Mouse (Mus musculus) gastrocnemius, postnatal 4 days (tissue): Measurements from ENCODE around the gene Zfp683. TPM values are rescaled to one million over a fixed set of nuclear protein-coding genes. Genes with fewer than 3 reads are reported as not detected.

Experiments
- DNase-seq, 2 experiments: peaks; one replicate each; pipeline ENCODE4 v3.0.0; 2021 to 2022; ENCODE audit warnings: low spot score in 2 of 2, mixed read lengths in 2 of 2
- total RNA-seq, 2 experiments: library from RNA; stranded (reverse); gene quantifications; 2 replicates each; pipeline ENCODE4 v1.2.3; 2021

Gene Zfp683
- total RNA-seq, 2 experiments from 2014 or later: 0.23 TPM; not detected in 1

DNA sequence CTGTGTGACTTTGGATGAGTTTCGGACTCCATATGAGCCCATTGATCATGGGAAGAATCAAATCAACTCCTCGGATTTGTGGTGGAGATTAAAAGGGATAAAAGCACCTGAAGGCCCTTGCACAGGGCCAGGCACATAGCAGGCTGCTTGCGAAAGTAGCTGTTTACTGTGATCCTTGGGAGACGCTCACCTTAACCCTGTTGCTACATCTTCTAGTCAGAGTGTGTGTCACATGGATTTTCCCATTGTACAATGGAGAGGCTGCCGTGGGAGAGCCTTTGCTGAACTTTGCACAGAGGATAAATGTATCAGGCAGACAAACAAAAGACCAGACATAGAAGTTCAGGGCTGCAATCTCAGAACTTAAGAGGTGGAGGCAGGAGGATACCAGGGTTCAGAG lies 1.7 kb upstream of the Zfp683 start:
- DNase-seq: no peak

DNA sequence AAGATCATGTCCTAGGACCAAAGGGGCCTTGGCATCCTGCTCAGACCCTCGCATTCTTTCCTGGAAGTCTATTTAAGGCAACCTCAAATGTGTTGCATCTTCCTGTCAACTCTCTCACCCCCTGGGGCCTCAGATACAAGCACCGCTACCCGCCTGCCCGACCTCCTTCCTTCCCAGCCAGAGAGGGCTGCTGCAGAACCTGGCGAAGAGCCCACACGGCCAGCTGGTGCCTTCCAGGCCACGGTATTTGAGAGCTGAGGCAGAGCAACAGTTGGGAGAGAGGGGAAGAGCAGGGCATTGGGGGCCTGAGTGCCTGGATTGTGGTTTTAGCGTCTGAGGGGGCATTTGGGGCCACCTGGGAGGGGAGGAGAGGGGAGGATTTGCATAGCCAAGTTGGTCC lies 1.1 kb upstream of the Zfp683 start:
- peak in 1 of 2 experiments; percentile 59 for DNase-seq

DNA sequence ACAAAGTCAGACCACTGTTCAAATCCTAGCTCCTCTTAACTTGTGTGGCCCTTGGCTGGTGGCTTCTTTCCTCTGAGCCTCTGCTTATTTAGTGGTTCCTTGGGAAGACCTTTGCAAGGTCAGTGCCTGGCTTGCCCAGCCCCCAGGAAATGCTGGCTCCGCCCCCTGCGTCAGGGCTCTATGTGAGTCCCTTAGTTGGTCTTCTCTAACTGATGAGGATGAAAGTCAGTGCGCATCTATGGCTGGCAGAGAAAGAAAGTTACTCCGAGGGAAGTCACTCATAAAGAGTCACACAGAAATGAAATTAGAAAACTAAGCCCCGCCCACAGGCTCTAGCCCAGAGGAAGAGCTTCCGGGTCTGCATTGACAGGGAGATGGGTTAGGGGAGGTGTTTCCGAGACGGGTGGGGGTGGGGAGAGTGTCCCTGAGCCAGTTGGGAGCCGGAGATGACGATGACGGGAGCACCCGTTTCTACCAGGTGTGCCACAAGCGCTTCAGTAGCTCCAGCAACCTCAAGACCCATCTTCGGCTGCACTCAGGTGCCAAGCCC lies 4.6 kb downstream of the Zfp683 start:
- DNase-seq: no peak

DNA sequence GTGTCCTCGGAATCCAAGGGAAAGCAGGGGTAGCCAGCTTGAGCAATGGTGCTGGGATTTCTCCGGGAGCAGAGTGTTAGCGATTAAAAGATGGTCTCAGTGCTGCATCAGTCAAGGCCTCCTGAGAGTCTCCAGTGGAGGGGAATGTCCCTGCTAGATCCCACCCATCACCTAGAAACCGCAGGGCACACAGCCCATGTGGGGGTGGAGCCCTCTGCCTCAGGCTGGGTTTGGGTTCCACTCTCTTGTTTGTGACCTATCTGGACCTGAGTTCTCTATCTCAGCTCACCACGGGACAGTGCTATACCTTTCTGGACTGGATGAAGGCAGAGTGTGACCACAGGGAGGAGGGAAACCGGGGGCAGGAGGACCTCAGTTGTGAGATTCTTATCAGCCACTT lies 5.3 kb downstream of the Zfp683 start:
- no peak for DNase-seq

DNA sequence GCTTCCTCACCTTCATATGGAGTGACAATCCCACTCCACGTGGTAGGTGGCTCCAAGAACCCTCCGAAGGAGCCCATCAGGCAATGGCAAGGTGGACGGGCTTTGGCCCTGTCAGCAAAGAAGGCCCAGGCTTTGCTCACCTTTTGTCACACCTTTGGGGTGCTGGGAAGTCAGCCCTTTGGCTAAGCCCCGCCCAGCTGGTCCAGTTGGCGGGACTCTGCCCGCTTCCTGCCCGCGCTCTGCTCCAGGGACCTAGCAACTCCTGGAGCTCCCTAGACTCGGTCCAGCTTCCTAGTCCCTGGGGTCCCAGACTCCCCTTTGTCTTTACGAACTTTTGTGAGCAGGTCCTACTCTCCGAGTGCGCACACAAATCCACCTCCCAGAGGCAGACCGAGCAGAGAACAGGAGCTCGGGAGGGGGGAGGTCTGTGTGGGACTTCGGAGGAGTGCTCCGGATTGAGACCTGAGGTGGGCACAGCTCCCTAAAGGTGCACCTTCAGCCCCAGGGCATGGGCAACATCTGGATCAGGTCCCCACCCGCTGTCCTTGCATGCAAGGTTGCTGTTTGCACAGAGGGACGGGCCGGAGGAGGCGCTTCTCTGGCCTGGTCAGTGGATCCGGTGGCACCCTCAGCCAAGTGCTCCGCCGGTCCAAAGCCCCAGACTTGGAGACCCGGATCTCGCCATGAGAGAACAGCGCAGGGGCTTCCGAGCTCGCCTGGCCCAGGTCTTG lies 6.7 kb downstream of the Zfp683 start, which contains the start of gene Crybg2:
Gene Crybg2, plus strand, starts transcription at position 681 of the 731 bp plus-strand sequence.
- DNase-seq: no peak

DNA sequence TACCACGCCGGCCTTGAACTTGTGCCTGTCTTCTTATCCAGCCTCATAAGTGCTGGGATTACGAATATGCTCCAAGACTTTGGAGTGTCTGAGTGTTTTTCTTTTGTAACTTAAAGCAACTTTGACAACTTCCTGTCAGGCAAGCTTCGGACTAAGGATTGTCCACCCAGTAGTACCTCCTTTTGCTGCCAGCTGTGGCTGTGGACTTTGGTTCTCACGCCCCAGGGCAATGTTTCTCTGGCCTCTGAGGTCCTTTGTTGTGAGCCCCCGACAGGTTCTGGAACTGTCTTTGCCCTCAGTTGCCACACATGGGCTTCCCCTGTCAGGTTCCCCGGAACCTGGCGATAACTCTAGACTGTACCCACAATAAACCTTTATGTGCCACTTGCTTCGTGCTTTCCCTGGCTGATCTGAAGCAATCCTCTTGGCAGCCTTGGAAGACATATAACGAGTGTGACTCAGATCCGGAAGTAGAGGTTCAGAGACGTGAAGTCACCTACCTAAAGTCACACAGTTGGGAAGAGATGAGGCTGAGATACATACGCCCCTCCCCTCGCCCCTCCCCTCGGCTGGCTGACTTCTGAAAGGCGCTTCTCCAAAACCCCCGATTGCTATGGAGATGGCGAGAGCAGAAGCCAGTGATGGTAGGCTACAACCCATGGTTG lies 7.7 kb downstream of the Zfp683 start:
- DNase-seq: no peak

DNA sequence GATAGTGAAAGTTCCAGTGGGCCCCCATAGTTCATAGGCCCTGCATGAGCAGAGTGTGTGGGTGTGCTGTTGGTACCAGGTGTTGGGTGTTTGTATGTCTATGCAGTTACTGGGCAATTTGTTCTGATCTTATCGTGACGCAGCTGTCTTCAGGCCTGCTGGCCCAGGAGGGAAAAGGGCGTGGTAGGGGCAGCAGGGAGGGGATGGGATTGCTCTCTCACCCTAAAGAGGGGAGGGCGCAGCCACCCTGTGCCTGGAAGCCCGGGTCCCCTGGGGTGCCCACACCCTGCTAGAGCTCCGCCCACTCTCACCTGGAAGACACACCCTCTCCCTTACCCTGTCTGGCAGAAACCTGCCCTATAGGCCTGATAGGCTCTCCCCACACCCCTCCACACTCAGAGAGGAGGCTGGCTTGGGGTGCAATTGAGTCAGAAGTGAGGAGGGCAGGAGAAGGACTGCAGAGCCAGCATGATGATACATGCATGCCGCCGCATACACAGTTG lies 8.4 kb downstream of the Zfp683 start:
- DNase-seq: no peak

DNA sequence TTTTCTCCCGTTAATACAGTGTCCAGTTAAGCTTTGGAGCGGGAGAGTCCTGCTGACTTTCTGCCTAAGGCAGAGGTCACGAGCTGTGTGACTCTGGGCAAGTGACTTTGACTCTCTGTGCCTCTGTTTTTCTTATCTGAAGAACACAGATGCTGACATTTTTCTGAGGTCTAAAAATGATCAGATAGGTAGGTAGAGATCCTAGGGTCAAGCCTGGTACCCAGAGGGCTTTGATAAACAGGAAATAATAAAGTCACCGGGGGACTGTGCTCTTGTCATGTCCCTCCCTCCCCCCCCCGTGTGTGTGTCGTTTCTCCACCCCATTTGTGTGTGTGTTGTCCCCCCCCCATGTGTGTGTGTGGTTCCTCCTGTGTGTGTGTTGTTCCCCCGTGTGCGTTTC lies 8.9 kb downstream of the Zfp683 start:
- DNase-seq: no peak

DNA sequence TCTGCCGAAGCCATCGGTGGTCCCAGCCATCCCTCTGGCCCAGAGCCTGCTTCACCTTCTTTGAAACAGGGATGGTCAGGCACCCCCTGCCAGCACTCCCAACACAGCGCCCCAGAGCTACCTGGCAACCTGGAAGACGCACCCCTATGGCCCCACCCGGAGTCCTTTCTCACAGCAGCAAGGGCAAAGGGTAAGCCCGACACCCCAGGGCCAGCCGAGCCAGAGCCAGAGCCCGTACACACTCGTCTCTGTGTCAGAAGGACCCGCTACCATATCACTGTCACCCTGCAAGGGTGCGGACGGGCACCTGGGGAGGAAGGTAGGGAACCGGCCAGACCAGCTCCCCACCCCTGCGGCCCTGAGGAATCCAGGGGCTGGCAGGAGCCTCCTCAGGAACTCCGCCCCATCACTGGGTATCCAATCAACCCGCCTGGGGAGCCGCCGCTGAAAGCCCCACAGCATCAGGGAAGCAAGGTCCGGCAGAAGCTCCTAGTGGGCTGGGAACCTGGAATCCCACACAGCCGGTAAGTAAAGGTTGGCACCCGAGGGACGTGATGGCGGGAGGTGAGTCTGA lies 11.9 kb downstream of the Zfp683 start:
- DNase-seq: no peak

DNA sequence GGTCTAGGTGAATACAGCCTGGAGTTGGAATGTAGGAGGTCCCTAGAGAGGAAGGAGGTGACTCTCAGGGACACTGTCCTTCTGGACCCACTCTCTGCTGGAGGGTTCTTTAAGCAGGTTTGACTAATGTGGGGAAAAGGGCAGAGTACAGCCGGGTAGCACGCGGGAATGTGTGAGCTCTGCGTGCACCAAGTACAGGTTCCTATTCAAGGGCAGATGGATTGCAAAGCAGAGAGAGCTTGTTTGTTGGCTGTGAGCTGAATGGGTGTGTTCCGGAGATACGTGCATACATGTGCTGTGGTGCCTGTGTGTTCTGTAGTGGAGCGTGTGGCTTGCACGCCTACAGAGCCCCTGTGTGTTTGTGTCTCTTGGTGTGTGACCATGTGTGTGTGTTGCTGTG lies 13.7 kb downstream of the Zfp683 start:
- no peak for DNase-seq

DNA sequence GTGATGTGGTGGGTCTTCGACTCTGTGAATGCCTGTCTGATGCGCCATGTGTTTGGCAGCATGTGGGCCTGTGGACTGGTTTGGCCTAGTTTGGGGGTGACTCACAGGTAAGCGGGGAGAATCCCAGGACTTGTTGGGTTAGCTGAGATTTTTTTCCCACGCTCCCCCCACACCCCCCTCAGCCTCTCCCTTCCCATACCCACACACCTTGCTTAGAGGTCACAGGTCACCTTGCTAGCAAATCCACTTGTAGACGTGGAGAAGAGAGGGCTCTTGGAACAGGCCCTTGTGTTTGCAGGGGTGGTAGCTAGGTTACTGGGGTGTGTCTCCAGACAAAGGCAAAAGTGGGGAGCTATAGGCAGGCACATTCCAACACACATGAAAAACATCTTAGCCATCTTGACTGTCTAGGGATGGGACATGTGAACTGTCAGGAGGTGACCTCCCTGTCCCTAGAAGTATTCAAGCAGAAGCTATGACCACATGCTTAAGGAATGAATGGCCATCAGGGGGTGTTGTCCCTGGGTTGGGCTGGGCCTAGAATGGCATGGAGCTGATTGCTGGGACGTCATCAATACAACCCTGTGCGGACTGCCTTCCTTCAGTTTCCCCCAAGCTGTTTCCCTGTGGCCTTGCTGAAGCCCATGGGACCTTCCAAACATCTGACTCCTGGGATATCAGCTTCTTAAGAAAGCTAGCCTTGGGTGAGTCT lies 14.4 kb downstream of the Zfp683 start:
- no peak for DNase-seq

DNA sequence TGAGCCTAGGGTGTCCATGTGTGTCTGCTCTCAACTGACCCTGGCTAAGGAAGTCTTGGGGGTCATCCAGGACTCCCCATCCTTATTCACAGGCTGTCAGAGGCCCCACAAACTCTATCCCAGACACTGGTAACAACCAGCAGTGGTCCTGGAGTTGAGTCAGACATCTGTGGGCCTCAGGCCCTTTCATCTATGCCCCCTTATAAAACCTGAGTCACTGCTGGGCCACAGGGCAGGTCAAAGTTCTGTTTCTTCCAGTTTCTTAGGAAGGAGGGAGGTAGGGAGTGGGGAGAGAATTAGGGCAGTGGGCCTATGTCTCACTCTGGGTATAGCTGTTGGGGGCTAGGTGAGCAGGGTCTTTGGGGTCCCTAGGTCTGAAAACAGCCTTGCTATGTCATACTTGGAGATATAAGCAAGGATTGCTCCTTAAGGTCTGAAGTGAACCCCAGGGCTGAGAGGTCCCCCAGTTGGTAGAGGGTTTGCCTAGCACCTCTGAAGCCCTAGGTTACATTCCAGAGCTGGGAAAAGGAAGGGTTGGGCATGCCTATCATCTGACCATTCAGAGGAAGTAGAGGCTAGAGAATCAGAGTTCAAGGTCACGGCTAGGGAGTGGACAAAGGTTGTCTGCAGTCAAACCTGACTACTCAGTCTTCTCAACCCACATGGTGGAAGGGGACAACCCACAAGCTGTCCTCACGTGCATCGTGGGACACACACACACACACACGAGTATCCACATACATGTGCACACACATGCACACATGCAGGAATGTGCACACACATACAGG lies 15.3 kb downstream of the Zfp683 start:
- no peak for DNase-seq

DNA sequence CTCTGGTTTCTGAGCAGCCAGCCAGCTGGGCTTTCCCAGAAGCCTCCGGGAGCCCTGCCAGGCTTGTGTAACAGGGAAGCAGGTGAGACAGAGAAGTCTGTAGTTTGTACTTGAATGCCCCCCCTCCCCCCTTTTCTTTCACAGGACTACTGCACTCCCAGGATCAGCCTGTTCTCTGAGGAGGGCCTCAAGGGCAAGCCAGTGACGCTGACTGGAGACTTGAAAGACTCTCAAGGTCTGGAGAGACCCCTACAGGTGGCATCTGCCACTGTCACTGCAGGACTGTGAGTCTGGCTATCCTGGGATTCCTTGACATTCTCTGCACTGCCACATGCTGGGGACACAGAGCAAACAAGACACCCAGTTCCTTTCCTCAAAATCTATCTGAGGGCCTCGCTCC lies 25.1 kb downstream of the Zfp683 start:
- DNase-seq: no peak

DNA sequence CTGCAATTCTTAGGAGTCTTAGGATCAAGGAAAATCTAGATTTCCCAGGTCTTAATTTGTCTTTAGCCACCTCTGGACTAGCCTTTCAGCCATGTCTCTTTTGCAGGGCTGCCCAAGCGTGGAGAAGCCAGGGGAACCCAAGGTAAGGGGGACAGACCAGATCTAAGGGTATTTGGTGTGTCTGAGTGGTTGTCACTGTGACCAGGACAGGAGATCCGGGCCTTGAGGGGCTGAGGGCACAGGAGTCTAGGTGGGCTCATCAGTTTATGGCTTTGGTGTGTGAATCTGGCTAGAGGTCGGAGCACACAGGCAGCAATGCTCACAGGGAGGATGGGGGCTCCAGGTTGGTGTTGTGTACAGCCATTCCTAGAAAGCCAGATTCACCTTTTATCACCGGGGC lies 27.0 kb downstream of the Zfp683 start:
- DNase-seq: no peak

DNA sequence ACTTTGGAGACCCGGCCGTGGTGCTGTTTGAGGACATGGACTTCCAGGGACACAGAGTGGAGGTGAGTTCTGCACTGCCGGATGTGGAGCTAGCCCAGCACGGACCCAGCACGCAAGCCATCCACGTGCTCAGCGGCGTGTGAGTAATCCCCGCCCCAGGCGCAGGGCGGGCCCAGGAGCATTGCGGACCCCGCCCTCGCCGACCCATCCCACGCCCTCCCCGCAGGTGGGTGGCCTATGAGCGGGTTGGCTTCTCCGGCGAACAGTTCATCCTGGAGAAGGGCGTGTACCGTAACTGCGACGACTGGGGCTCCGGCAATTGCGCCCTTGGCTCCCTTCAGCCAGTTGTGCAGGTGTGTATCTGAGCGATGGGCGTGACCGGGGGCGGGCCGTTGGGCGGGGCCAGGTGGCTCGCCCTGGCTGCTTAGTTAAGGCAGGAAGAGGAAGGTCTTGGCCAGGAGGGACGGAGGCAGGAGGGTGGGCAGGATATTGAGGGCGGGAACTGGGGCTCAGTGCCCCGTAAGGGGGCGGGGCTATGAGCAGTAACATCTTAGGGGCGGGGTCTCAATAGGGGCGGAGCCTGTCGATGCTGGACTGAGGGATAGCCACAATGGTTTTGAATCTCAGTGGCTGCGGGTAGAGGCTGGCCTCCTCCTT lies 28.2 kb downstream of the Zfp683 start:
- DNase-seq: no peak

DNA sequence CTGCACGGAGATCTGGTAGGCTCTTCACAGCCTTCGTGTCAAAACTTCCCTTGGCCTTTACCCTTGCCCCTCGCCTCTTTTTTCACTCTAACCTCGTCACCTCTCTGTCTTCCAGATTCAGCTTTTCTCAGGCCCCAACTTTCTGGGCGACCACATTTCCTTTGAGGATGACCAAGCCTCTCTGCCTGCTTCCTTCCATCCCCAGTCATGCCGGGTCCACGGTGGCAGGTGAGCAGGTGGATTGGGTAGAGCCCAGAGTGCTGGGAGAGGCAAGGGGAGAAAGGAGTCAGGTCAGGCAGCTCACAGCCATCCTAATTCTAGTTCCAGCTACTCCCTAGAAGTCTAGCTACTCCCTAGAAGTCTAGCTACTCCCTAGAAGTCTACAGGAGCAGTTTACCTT lies 28.8 kb downstream of the Zfp683 start:
- no peak for DNase-seq

DNA sequence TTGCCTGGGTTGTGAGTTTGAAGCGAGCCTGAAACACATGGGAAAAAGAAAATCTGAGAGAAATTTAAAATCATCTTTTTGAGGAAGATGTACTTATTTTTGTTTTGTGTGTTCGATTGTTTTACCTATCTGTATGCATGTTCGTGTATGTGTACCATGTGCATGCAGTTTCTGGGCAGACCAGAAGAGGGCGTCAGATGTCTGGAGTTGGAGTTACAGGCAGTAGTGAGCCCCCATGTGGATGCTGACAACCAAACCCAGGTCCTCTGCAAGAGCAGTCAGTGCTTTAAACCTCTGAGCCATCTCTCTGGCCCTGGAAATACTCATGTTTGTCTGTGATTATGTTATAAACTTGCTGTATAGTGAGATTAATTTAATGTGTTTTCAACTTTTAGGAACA lies 31.4 kb downstream of the Zfp683 start:
- no peak for DNase-seq

DNA sequence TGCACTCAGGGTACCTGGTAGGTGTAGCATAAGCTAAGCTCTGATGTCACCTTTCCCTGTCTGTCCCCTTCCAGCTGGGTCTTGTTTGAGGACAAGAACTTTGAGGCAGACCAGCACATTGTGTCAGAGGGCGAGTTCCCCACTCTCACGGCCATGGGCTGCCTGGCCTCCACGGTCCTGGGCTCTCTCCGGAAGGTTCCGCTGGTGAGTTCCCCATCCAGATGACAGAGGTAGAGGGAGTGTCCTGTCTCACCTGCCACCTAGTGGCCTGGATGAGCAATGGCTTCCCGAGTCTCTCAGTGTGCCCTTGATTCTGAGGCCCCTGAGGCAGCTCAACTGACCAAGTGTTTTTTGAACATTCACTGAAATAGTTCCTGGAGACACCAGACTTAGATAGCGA lies 33.8 kb downstream of the Zfp683 start:
- no peak for DNase-seq

DNA sequence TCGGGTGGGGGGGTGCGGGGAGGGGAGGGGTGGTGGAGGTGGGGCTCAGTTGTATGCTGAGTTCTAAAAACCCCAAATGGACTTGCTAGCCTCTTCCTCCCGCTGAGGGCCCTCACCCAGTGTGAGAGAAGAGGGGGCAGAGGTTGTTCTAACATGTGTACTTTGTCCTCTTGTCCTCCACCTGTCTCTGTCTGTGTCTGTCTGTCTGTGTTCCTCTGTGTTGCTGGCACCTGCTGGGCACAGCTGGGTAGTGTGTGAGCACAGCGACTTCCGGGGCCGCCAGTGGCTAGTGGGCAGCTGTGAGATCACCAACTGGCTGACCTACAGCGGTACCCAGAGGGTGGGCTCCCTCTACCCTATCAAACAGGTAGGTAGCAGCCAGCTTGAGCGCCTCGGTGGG lies 35.4 kb downstream of the Zfp683 start:
- no peak for DNase-seq
